Mouse (Mus musculus) mesoderm, embryonic 11.5 days (tissue): ENCODE measurements around the gene Tex2.

Experiments
- DNase-seq: peaks from one replicate; pipeline ENCODE4 v3.0.0-alpha.2; 2012; ENCODE audit warnings: low read depth, low spot score

Tex2 gene

GRCm38 (mm10) chr11:106544133-106544532, 69.1 kb downstream of the Tex2 start:
- no peak for DNase-seq

DNA sequence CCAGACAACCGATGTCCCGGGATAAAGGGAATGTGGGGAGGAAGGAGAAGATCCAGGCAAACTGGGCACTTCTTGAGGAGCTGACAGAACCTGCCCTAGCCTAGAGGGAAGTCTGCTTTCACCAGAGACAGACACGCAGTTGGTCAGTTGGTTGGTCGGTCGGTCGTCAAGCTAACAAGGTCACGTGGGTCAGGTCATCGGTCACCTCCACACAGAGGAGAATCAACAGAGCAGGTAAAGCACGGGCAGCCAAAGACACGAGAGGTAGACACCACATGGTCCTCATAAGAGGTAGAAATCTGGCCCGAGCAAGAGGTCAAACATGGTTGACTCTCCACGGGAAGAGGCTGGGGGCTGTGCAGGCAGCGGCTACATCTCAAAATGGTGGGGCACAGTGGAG, 70.2 kb downstream of the Tex2 start:
- DNase-seq, result no peak

GRCm38 (mm10) chr11:106542385-106542784, 70.8 kb downstream of the Tex2 start:
- no peak for DNase-seq

DNA sequence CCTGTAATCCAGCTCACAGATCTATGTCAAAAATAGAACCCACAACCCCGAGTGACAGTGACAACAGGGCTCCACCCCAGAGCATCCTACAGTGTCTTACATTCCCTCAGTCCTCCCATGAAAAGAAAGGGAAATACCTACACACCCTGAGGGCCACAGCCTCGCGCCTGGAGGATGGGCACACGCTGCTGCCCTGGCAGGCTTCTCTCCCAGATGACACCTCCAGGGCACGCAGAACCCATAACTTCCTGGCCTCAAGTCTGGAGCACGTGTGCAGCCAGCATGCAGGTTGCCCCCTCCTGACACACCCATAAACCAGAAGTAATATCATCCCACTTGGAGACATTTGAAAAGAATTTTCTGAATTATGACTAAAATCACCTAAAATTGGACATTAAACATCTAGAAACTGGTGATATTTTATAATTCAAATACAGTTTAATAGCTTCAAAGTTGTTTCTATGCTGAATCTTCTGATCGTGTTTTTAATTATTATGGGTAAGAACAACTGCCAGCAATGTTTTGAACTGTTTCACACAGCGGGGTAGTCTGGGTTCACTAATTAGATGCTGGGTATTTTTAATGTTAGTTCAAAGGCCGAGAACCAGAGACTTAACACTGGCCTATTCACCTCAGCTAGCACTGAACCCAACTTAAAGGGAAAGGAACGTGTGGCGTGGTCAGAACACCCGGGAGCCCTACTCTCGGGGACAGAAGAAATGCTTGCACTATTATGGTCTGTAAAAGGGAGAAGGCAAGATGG, 72.5 kb downstream of the Tex2 start:
- DNase-seq, result no peak

DNA sequence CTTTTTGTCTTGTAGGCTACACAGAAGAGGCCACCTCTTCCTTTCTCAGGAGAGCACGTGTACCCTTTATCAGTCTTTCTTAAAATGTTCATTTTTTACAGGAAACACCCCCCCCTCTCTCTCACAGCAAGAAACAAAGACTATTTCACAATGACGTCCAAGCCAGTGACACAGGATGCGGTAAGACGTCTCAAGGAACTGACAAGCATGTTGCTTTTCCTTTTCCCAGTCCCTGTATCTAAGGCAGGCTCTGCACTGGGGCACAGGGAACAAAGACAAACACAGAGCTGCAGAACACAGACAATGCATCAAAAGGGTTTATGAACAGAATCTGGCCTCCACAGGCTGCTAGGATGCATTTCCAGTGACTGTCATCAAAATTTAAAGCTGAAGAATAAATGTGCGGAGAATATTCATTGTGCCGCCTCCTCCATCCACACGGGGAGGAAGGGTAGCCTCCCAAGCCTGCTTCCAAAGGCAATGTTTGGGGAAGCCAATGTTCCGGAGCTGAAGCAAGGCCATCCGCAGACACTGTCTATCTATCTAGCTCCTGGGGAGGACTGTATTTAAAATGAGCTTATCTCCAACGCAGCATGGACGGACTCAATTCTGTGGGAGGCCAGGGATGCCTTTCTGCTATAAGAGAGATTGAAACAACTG, 76.8 kb downstream of the Tex2 start:
- no peak for DNase-seq

GRCm38 (mm10) chr11:106535660-106536252, 77.5 kb downstream of the Tex2 start:
- DNase-seq, result no peak

GRCm38 (mm10) chr11:106532248-106532790, 80.9 kb downstream of the Tex2 start:
- no peak for DNase-seq

DNA sequence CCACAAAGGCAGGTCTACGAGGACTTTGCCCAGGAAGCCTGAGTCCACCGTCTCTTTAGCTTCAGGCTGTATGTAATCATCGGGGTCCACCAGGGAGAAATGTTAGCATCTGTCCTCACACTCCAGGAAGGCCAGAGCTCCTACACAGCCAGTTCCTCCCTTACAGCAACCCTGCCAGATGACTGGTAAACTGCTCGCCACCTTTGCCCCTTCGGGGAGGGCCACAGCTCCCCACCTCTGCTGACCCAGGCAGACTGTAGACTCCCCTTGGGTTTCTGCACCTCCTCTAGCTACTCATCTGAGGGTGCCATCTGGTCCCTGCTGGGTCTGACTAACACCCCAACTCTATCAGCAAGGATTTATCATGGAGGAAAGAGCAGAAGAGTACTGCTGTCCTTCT, 83.4 kb downstream of the Tex2 start:
- DNase-seq, result no peak

GRCm38 (mm10) chr11:106529113-106529512, 84.1 kb downstream of the Tex2 start:
- no peak for DNase-seq

DNA sequence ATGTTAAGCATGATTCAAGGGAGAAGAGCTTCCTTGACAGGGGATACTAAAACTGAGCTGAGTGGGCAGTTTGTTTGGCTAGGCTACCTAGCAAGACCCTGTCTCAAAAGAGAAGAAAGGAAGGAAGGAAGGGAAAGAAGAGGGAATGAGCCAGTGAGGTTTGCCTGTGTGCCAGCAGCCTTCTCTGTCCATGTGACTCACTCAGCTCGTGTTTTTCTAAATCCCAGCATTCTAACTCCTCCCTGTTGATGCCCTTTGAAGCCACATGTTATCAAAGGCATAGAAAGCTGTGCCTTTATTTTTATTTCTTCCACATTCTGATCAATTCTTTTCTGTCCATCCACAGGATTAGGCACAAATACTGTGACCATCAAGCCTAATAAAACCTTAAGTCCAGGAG, 85.3 kb downstream of the Tex2 start:
- no peak for DNase-seq

- DNase-seq, result no peak
These were observed 85.9 kb downstream of the Tex2 start for GRCm38 (mm10) chr11:106527147-106527821.

- DNase-seq, result no peak
These were observed 90.7 kb downstream of the Tex2 start for GRCm38 (mm10) chr11:106522538-106522937.

- no peak for DNase-seq
These were observed 91.6 kb downstream of the Tex2 start for GRCm38 (mm10) chr11:106521612-106522011.

DNA sequence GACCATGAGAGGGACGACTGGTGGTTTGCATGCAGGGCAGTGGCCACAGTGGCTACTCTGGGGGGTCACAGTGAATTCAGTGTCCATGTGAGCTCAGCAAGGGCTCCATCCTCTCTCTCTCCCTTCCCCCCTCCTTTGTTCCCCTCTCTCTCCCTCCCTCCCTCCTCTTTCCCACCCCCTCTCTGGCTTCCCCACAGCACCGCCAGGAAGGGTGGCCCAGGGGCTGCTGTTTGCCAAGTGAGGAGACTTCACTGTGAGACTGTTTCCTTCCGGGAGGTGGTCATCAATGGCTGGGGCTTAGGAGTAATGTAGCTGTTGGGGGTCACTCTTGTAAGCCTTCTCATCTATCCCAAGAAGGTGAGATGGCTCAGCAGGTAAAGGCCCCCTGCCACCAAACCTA, 92.8 kb downstream of the Tex2 start:
- DNase-seq, result no peak

- no peak for DNase-seq
These were observed 93.7 kb downstream of the Tex2 start for GRCm38 (mm10) chr11:106519519-106519918.

GRCm38 (mm10) chr11:106518391-106518790, 94.8 kb downstream of the Tex2 start:
- no peak for DNase-seq

DNA sequence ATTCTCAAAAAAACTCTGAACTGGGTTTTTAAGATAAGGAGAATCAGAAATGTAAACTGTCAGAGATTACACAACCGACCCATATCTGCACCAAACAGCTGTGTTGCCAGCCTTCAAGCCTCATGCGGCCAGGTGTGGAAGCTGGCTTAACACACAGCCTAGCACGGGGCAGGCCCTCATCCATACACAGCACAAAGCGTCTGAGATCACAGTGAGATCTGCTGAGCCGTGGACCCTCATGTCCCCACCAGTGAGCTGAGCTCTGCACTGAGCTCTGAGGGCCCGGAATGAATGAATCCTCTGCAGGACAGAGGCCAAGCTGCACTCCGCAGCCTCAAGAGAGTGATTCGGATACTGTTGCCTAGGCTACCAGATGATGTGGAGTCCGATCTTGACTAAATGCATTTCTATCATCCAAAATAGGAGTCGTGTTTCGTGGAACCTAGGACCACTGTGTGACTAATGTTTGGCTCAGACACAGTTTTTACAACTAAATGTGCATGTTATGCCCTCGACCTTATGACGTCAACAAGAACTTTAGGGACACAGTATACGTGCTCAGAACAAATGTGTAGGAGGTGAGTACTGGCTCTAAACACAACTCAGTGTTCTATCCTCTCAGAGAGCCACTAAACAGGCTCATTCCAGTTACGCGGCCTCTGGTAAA, 98.0 kb downstream of the Tex2 start:
- no peak for DNase-seq

GRCm38 (mm10) chr11:106514446-106514845, 98.8 kb downstream of the Tex2 start:
- peak; percentile 51 for DNase-seq

GRCm38 (mm10) chr11:106513166-106513565, 100.1 kb downstream of the Tex2 start:
- peak; percentile 58 for DNase-seq

DNA sequence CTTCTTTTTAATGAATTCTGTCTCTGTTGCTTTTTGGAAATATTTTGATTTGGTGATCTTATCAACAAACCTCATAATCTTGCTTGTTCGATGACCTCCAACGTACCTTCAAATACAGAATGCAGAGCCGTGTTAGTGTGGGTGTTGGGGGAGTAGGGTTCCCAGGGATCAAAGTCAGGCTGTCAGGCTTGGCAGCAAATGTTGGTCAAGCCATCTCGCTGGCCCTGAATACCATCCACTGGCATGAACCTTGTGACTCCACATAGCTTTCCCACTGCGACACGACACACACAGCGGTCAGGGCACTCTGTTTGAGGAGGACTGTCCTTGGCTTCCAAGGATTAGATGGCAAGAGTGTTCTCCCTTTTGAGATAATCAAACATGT, 101.2 kb downstream of the Tex2 start:
- DNase-seq, result no peak

- DNase-seq, result no peak
These were observed 101.8 kb downstream of the Tex2 start for GRCm38 (mm10) chr11:106511236-106512005.
